Mouse (Mus musculus): ENCODE data around the gene Tmem200a. TPM values are rescaled to one million over a fixed set of nuclear protein-coding genes. Genes with fewer than 3 reads are reported as not detected.

Gene Tmem200a
- polyA plus RNA-seq, 1 experiment from 2014 or later: 20.9 TPM

DNA sequence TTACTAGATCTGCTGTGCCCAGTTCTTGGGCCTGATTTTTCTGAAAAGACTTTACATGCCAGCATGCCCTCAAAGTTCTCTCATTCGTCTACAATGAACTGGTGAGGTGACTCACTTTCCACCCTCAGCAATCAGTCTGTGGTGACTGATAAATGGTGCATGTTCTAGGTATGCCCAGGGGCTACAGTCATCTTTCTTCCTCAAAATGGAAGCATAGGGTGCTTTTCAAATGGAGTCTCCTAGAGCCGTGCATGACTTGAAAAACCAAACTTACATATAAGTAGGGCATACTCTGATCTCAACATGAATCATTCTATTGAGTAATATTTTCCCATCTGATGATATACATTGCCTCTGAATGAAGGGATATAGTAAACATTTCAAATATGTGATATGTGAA is 117.8 kb downstream of the Tmem200a start:
- H3K9me3 ChIP-seq: no peaks in the 10 kb centered on the region
- ATAC-seq (ENCODE audit: insufficient number of reproducible peaks, insufficient read depth, low FRiP score, low TSS enrichment): no peak
- no peaks in the 10 kb centered on the region for H3K4me1 ChIP-seq
- no peak overlapping the region for H3K4me2 ChIP-seq (replicated peaks)
- no peak overlapping the region for H3K9ac ChIP-seq
- H3K4me3 ChIP-seq: no peak overlapping the region
- no peaks in the 10 kb centered on the region for H3K36me3 ChIP-seq
- H3K27ac ChIP-seq: no peak overlapping the region
- no peaks in the 10 kb centered on the region for H3K27me3 ChIP-seq
- WGBS: 84% methylated on average over 2 of the region's 2 CpGs

DNA sequence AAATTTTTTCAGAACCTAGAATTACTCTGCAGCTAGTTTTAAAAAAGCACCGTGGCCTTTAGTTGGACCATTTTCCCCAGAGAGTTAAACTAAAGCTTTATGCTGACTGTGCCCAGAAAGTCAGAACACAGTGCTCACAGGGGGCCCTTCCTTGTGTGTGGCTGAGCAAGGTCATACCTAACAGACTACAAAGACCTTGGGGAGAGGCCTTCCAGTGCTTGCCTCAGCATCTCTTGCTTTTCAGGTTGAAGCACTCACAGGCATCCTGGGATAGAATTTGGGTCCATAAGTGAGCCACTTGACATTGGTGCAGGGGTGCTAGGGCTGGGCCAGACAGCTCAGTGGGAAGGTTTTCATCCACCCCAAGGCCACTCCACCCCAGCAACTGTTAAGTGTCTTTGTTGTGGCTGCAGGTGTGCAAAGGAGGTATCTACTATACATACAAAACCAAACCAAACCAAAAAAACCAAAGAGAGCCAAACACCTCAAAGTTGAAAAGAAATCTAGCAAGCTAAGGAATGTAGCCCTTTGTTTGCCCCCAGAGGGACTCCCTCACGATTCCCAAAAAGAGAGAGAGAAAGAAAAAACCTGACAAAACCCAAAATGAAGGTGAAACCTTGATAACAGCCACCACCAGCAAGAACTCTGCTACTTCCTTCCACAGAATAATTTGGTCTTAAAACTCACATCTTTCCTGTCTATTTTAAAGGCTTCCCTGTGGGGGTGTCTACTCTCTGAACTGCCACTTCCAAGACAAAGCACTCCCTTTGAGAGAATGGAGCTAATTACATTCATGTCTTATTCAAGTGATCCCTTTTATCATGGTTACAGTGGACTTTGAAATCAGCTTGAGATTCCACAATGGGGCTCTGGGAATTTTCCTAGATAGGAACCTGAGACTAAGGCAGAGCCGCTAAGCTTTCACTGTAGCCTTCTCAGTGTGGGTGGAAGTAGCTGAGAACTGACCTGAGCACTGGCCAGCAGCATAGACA is 119.8 kb downstream of the Tmem200a start:
- no peak overlapping the region for H3K9ac ChIP-seq
- 46% methylated on average over 3 of the region's 3 CpGs for WGBS
- H3K9me3 ChIP-seq: no peaks in the 10 kb centered on the region
- ATAC-seq (ENCODE audit: insufficient number of reproducible peaks, insufficient read depth, low FRiP score, low TSS enrichment): no peak
- no peaks in the 10 kb centered on the region for H3K36me3 ChIP-seq
- no peaks in the 10 kb centered on the region for H3K27me3 ChIP-seq
- H3K4me2 ChIP-seq (replicated peaks): no peak overlapping the region
- no peak overlapping the region for H3K27ac ChIP-seq
- no peaks in the 10 kb centered on the region for H3K4me1 ChIP-seq
- no peak overlapping the region for H3K4me3 ChIP-seq

DNA sequence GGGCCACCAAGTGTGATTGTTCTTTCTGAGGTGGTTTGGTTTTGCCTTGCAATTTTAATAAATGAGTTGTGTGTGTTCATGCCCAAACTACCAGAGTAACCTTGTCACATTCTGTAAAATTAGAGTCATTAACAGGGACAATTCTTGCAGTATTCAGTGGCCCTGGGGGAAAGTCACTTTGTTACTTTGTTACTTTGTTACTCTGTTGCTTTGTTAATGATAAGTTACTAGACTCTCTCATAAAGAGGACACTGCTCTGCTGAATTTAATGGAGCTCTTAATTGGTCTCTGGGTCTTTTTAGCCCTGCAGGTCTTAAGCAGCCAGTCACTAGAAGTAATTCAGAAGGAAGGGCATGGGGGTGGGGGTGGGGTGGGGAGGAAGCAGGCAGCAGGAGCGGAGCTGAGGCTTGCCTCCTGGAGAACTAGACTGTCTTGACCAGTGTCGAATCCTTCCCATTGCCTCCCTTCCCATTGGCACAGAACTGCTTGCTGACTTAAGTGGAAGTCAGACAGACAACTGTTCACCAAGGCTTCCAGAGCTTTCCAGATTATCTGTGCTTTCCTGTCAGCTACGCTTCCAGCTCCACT is 124.1 kb downstream of the Tmem200a start:
- no peak for ATAC-seq (ENCODE audit: insufficient number of reproducible peaks, insufficient read depth, low FRiP score, low TSS enrichment)
- H3K36me3 ChIP-seq: no peaks in the 10 kb centered on the region

DNA sequence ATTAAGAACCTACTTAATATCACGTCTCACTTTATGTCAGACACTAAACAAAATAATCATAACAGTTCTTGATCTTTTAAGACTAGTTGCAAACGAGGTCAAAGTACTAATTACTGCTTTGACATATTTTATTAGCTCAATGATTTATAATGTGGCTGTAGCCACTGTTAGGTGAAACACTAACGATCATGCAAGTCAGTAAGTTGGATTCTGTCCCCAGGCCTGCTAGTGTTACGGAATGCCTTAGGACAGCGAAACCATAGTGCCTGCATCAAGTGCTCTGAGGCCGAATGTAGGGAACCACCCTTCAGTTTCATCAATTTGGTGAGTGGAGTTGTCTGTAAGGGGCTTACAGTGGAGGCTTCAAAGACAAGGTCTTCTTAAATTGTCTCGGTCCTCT is 126.0 kb downstream of the Tmem200a start:
- ATAC-seq (ENCODE audit: insufficient number of reproducible peaks, insufficient read depth, low FRiP score, low TSS enrichment): no peak
- no peak overlapping the region for H3K4me2 ChIP-seq (replicated peaks)
- WGBS: 82% methylated on average over 7 of the region's 7 CpGs
- H3K27me3 ChIP-seq: no peaks in the 10 kb centered on the region
- H3K36me3 ChIP-seq: no peaks in the 10 kb centered on the region
- H3K9ac ChIP-seq: no peak overlapping the region
- H3K9me3 ChIP-seq: no peaks in the 10 kb centered on the region
- H3K4me1 ChIP-seq: no peaks in the 10 kb centered on the region
- H3K27ac ChIP-seq: no peak overlapping the region
- no peak overlapping the region for H3K4me3 ChIP-seq

More for the DNA sequence above, 124.1 kb downstream of the Tmem200a start:
- H3K9me3 ChIP-seq: no peaks in the 10 kb centered on the region
- H3K9ac ChIP-seq: no peak overlapping the region
- no peaks in the 10 kb centered on the region for H3K27me3 ChIP-seq
- no peak overlapping the region for H3K27ac ChIP-seq
- WGBS: 50% methylated on average over 3 of the region's 3 CpGs
- no peak overlapping the region for H3K4me3 ChIP-seq
- H3K4me1 ChIP-seq: no peaks in the 10 kb centered on the region
- no peak overlapping the region for H3K4me2 ChIP-seq (replicated peaks)

DNA sequence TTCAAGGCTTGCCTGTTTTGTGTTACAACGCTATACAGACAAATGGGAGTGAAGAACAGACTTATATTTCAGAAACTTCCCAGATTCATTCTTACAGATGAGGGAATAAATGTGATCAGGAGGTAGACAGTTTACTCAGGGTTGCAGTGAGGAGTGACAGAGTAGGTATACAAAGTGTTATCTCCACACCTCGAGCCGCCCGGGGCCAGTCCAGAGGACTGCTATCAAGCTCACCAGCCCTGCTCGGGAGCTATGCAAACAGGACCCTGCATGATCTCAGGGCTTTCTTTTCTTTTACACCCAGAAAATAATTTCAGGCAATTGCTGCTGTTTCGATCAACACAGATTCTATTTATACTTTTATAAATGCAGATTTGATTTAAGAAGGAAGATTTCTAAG is 126.7 kb downstream of the Tmem200a start:
- ATAC-seq (ENCODE audit: insufficient number of reproducible peaks, insufficient read depth, low FRiP score, low TSS enrichment): no peak

DNA sequence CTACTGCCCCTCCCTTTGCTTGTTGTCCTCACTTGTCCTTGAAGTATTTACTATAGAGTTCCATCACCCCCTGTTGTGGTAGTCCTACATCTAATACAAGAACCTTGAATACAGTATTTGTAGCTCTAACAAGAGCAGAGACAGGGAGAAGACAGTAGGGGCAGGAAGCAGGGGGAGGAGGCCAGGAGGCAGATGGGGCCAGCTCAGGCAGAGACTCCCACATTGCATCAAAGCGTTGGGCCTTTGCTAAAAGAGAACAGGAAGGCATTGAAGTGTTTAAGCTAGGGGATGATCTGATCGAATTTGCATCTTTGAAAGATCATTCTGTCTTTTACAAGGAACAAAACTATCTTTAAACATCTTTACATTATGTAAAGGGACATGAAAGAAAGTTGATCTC is 133.0 kb downstream of the Tmem200a start:
- WGBS: 64% methylated on average over 2 of the region's 2 CpGs
- Histone ChIP-seq H3K9me3 (no peaks in the 10 kb centered on the region), H3K9ac (no peak overlapping the region), H3K27me3 (no peaks in the 10 kb centered on the region), H3K27ac (no peak overlapping the region), H3K4me2 (replicated peaks) (no peak overlapping the region), H3K4me1 (no peaks in the 10 kb centered on the region), H3K36me3 (no peaks in the 10 kb centered on the region), H3K4me3 (no peak overlapping the region)
- ATAC-seq (ENCODE audit: insufficient number of reproducible peaks, insufficient read depth, low FRiP score, low TSS enrichment): no peak

More for the DNA sequence above, 126.7 kb downstream of the Tmem200a start:
- no peaks in the 10 kb centered on the region for H3K36me3 ChIP-seq
- 84% methylated on average over 6 of the region's 6 CpGs for WGBS
- no peaks in the 10 kb centered on the region for H3K4me1 ChIP-seq
- no peak overlapping the region for H3K4me2 ChIP-seq (replicated peaks)
- no peaks in the 10 kb centered on the region for H3K9me3 ChIP-seq
- H3K4me3 ChIP-seq: no peak overlapping the region
- no peak overlapping the region for H3K9ac ChIP-seq
- H3K27me3 ChIP-seq: no peaks in the 10 kb centered on the region
- no peak overlapping the region for H3K27ac ChIP-seq

DNA sequence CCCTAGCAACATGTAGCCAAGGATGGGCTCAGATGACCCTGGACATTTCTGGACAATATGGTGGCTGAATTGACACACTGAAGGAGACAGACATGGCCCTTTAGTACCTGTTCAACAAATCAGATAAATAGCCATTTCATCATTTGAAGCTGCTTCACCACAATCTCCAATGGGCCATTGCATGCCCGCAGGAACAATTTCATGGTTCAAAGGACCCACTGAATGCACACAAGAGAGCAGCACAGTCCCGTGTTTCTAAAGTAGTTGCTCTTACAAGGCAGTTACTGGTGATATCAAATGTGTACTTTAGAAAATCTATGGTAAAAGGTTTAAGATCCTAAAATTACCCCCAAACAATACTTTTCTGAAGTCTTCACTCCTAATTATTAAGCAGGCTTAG is 134.2 kb downstream of the Tmem200a start:
- Histone ChIP-seq H3K9me3 (no peaks in the 10 kb centered on the region), H3K4me3 (no peak overlapping the region), H3K4me2 (replicated peaks) (no peak overlapping the region), H3K27ac (no peak overlapping the region), H3K4me1 (no peaks in the 10 kb centered on the region), H3K27me3 (no peaks in the 10 kb centered on the region), H3K36me3 (no peaks in the 10 kb centered on the region), H3K9ac (no peak overlapping the region)
- ATAC-seq (ENCODE audit: insufficient number of reproducible peaks, insufficient read depth, low FRiP score, low TSS enrichment): no peak
- 71% methylated on average over 2 of the region's 2 CpGs for WGBS

DNA sequence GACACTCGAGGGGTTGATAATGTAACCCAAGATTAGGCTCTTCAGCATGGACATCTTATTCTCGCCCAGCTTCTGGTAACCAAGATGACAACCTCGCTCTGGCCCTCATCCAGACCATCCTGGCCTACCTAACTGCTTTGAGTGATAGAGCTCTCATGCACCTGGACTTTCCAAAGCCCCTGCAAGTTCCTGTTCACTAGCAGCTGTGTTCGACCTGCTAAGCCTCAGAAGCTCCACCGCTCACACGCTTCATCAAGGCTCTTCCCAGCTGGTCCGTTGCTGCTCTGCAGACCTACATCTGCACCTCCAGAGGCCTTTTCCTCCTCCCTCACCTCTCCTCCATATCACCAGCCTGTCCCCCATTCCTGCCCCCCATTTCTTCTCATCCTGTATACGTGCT is 147.1 kb downstream of the Tmem200a start:
- H3K27me3 ChIP-seq: no peaks in the 10 kb centered on the region
- no peak overlapping the region for H3K9ac ChIP-seq
- no peaks in the 10 kb centered on the region for H3K9me3 ChIP-seq
- WGBS: 86% methylated on average over 8 of the region's 8 CpGs
- peaks cover 38% of the 10 kb centered on the region for H3K4me1 ChIP-seq
- no peak overlapping the region for H3K27ac ChIP-seq
- H3K4me2 ChIP-seq (replicated peaks): no peak overlapping the region
- ATAC-seq (ENCODE audit: insufficient number of reproducible peaks, insufficient read depth, low FRiP score, low TSS enrichment): no peak
- H3K36me3 ChIP-seq: no peaks in the 10 kb centered on the region
- no peak overlapping the region for H3K4me3 ChIP-seq

DNA sequence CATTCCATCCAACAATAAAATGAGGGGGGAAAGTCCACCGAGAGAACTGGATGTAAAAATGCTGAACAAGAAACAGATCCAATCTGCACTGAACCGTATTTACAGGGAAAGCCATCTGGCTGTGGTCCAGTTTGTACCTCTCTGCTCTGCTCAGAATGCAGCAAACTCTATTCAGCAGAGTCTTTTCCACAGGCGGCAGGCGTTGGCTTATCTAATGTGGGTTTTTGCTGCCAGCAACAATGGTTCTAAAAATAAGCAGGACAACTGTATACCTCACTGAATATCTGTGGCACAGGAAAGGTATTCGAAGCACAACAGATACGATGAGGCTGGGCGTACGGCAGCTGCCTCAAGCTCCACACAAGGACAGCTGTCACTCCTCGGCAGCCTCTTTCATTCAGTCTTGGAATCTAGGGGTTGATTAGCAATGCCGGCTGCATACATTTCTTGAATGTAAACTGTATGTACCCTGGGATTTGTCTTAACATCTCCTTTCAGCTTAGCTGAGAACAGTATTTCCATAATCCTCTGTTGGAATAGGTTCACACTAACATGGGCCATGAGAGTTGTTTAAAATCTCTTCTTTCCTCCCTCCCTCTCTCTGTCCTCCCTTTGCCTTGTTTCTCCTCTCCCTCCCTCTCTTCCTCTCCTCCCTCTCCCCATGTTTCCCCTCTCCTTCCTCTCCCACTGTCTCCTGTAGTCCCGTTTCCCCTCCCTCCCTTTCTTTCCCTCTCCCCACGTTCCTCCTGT is 149.3 kb downstream of the Tmem200a start:
- Histone ChIP-seq H3K36me3 (no peaks in the 10 kb centered on the region), H3K9ac (no peak overlapping the region), H3K4me1 (peaks cover 38% of the 10 kb centered on the region), H3K9me3 (no peaks in the 10 kb centered on the region), H3K4me3 (no peak overlapping the region), H3K27ac (peak overlapping the region; percentile 73), H3K27me3 (no peaks in the 10 kb centered on the region), H3K4me2 (replicated peaks) (peak overlapping the region; percentile 9)
- 20% methylated on average over 12 of the region's 12 CpGs for WGBS
- 0 out of 2 replicates have a peak, but pooled peaks have one; percentile 58 for ATAC-seq (ENCODE audit: insufficient number of reproducible peaks, insufficient read depth, low FRiP score, low TSS enrichment)

DNA sequence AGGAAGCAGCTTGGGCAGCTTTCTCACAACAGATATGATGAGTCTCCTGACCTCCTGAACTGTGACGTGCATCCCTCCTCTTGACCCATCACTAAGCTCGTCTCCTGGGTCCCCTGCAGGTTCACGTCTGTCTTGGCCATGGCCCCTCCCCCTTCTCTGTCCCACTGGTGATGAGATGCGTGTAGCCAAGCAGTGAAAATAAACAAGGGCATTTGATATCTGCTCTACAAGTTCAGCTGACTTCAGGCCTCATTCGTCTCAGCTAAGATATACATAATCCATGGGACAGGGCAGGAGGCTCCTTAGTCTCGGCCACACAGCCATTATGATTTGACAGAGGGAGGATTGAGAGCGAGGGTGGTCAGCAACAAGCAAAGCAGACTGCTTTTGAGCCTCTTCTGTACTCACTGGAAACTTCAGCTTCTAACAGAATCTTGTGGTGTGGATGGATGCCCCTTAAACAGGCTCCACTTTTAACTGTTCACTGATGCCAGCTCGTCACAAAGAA is 149.9 kb downstream of the Tmem200a start:
- peak overlapping the region; percentile 9 for H3K4me2 ChIP-seq (replicated peaks)
- no peaks in the 10 kb centered on the region for H3K36me3 ChIP-seq
- peaks cover 38% of the 10 kb centered on the region for H3K4me1 ChIP-seq
- H3K4me3 ChIP-seq: no peak overlapping the region
- ATAC-seq (ENCODE audit: insufficient number of reproducible peaks, insufficient read depth, low FRiP score, low TSS enrichment): peak; percentile 44; the same call in 1 of the 2 replicates
- 19% methylated on average over 8 of the region's 8 CpGs for WGBS
- peak overlapping the region; percentile 73 for H3K27ac ChIP-seq
- H3K9me3 ChIP-seq: no peaks in the 10 kb centered on the region
- no peaks in the 10 kb centered on the region for H3K27me3 ChIP-seq
- H3K9ac ChIP-seq: no peak overlapping the region

DNA sequence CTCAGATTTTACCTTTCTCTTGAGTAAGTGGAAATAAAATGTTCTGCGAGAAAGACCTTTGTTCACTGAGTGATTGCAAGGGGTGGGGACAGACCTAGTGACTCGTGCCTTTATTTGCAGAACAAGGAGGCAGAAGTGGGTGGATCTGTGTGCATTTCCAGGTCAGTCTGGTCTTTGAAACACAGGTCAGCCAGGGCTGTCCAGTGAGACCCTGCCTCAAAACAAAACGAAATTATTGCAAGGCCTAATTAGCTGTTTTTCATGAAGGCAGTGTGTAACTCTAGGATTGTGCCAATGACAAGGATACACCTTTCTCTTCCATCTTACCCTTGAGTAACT is 150.4 kb downstream of the Tmem200a start:
- no peak for ATAC-seq (ENCODE audit: insufficient number of reproducible peaks, insufficient read depth, low FRiP score, low TSS enrichment)
- H3K36me3 ChIP-seq: no peaks in the 10 kb centered on the region
- H3K27me3 ChIP-seq: no peaks in the 10 kb centered on the region
- 31% methylated on average over 3 of the region's 3 CpGs for WGBS
- peaks cover 38% of the 10 kb centered on the region for H3K4me1 ChIP-seq
- H3K4me3 ChIP-seq: no peak overlapping the region
- H3K27ac ChIP-seq: peak overlapping the region; percentile 73
- H3K4me2 ChIP-seq (replicated peaks): no peak overlapping the region
- H3K9ac ChIP-seq: no peak overlapping the region
- no peaks in the 10 kb centered on the region for H3K9me3 ChIP-seq
